Comparison of ENCODE assay signal across 8 mouse cellular contexts in genomic region chr2:4614276-4614929, GRCm38 (mm10). TPM values are rescaled to one million over a fixed set of nuclear protein-coding genes. Genes with fewer than 3 reads are reported as not detected.
DNase-seq lines count a peak whose midpoint lies in the region; ATAC-seq and TF ChIP-seq lines count a peak whose summit lies in the region.
"Not testable (repeated sequence)": the region's sequence is repeated elsewhere in the genome, so short reads cannot be mapped to it uniquely, and the experiment has no call there.

No protein-coding gene starts in this region.

- peak; percentile 60 for DNase-seq in brain, embryonic 14.5 days (ENCODE audit: low read depth)
- DNase-seq in forebrain, embryonic 14.5 days (ENCODE audit: low spot score), result peak; percentile 42
- DNase-seq in hindbrain, embryonic 14.5 days (ENCODE audit: low spot score), result not testable (repeated sequence)
- peak; percentile 40 for DNase-seq in kidney, adult 11 months
- peak; percentile 34 for DNase-seq in kidney, postnatal 10 days

- not testable (repeated sequence) for H3K9ac ChIP-seq in forebrain, embryonic 14.5 days (ENCODE audit: low read length); heart, embryonic 12.5 days; hindbrain, embryonic 14.5 days; lung, embryonic 16.5 days (ENCODE audit: low read length); stomach, embryonic 15.5 days

- not testable (repeated sequence) for H3K9me3 ChIP-seq in forebrain, embryonic 14.5 days (replicated peaks; ENCODE audit: control insufficient read depth, low read length); heart, embryonic 12.5 days (replicated peaks); hindbrain, embryonic 14.5 days (ENCODE audit: control insufficient read depth, low read length); lung, embryonic 16.5 days (ENCODE audit: control insufficient read depth, low read length); stomach, embryonic 15.5 days

- not testable (repeated sequence) for H3K4me1 ChIP-seq in forebrain, embryonic 14.5 days (ENCODE audit: control insufficient read depth, insufficient read depth, low read length); heart, embryonic 12.5 days (replicated peaks); hindbrain, embryonic 14.5 days (replicated peaks; ENCODE audit: control insufficient read depth, insufficient read depth, low read length); lung, embryonic 16.5 days (replicated peaks; ENCODE audit: control insufficient read depth, insufficient read depth, low read length); stomach, embryonic 15.5 days

- not testable (repeated sequence) for H3K27ac ChIP-seq in forebrain, embryonic 14.5 days (ENCODE audit: low read depth, low read length); heart, embryonic 12.5 days (ENCODE audit: poor library complexity, severe bottlenecking); hindbrain, embryonic 14.5 days; stomach, embryonic 15.5 days
- H3K27ac ChIP-seq in lung, embryonic 16.5 days (ENCODE audit: low read length), result peak overlapping the region; percentile 68

- H3K4me3 ChIP-seq in forebrain, embryonic 14.5 days (ENCODE audit: low read depth, low read length); heart, embryonic 12.5 days; hindbrain, embryonic 14.5 days (replicated peaks; ENCODE audit: low read length); lung, embryonic 16.5 days (ENCODE audit: low read length); stomach, embryonic 15.5 days (replicated peaks): not testable (repeated sequence)

- H3K27me3 ChIP-seq in forebrain, embryonic 14.5 days (replicated peaks; ENCODE audit: control insufficient read depth, insufficient read depth, low read length); heart, embryonic 12.5 days (replicated peaks); hindbrain, embryonic 14.5 days (ENCODE audit: control insufficient read depth, insufficient read depth, low read length); lung, embryonic 16.5 days (ENCODE audit: control insufficient read depth, insufficient read depth, low read depth, low read length); stomach, embryonic 15.5 days (replicated peaks): not testable (repeated sequence)

- 46% methylated on average over 6 of the region's 6 CpGs for WGBS in forebrain, embryonic 14.5 days
- WGBS in heart, embryonic 12.5 days, result 35% methylated on average over 6 of the region's 6 CpGs
- WGBS in hindbrain, embryonic 14.5 days, result 57% methylated on average over 6 of the region's 6 CpGs
- WGBS in lung, embryonic 16.5 days, result 50% methylated on average over 6 of the region's 6 CpGs
- 51% methylated on average over 6 of the region's 6 CpGs for WGBS in stomach, embryonic 15.5 days

- not testable (repeated sequence) for TF ChIP-seq POLR2A in brain, embryonic 14.5 days (IDR thresholded peaks at IDR 0.05; ENCODE audit: borderline replicate concordance, extremely low read depth, insufficient read depth, insufficient read length, poor library complexity, severe bottlenecking)

- not testable (repeated sequence) for TF ChIP-seq CTCF in brain, embryonic 14.5 days (IDR thresholded peaks at IDR 0.05; ENCODE audit: borderline replicate concordance, extremely low read depth, insufficient read depth, insufficient read length)

- H3K4me2 ChIP-seq in forebrain, embryonic 14.5 days (ENCODE audit: low read length); heart, embryonic 12.5 days; hindbrain, embryonic 14.5 days (replicated peaks); lung, embryonic 16.5 days (ENCODE audit: low read depth, low read length); stomach, embryonic 15.5 days: not testable (repeated sequence)

- ATAC-seq in forebrain, embryonic 14.5 days, result peak; percentile 80
- peak; percentile 48; the same call in 1 of the 2 replicates for ATAC-seq in heart, embryonic 12.5 days (ENCODE audit: insufficient number of reproducible peaks, low FRiP score)
- peak; percentile 21; the same call in 1 of the 2 replicates for ATAC-seq in hindbrain, embryonic 14.5 days (ENCODE audit: low FRiP score)
- ATAC-seq in lung, embryonic 16.5 days (ENCODE audit: low read depth), result peak; percentile 52
- peak; percentile 18; the same call in 1 of the 2 replicates for ATAC-seq in stomach, embryonic 15.5 days (ENCODE audit: insufficient read depth, low FRiP score, low read depth)

- H3K36me3 ChIP-seq in forebrain, embryonic 14.5 days (ENCODE audit: control insufficient read depth, insufficient read depth, low read length), result peaks cover 47% of the 10 kb centered on the region
- H3K36me3 ChIP-seq in heart, embryonic 12.5 days, result peaks cover 38% of the 10 kb centered on the region
- peaks cover 60% of the 10 kb centered on the region for H3K36me3 ChIP-seq in hindbrain, embryonic 14.5 days (replicated peaks; ENCODE audit: control insufficient read depth, insufficient read depth)
- H3K36me3 ChIP-seq in lung, embryonic 16.5 days (ENCODE audit: control insufficient read depth, insufficient read depth, low read length), result peaks cover 31% of the 10 kb centered on the region
- not testable (repeated sequence) for H3K36me3 ChIP-seq in stomach, embryonic 15.5 days

RNA-seq across cellular contexts. Expression of gene Prpf18, which starts 37.5 kb away (rescaled TPM):
- polyA plus RNA-seq in brain, embryonic 14.5 days (2012; rRNA removed), result 37.2 and 40.7 TPM in 2 replicates
- polyA plus RNA-seq in forebrain, embryonic 14.5 days (2014; fragmentation: Nextera tagmentation; extraction: Ambion mirVana), result 46.8 and 53.1 TPM in 2 replicates
- 35.7 and 36.1 TPM in 2 replicates for polyA plus RNA-seq in heart, embryonic 12.5 days (2016; fragmentation: Nextera tagmentation; extraction: Ambion mirVana)
- polyA plus RNA-seq in hindbrain, embryonic 14.5 days (2014; fragmentation: Nextera tagmentation; extraction: Ambion mirVana), result 39.5 and 44.1 TPM in 2 replicates
- 47.7 and 47.9 TPM in 2 replicates for polyA plus RNA-seq in lung, embryonic 16.5 days (2015; fragmentation: Nextera tagmentation; extraction: Ambion mirVana)
- polyA plus RNA-seq in stomach, embryonic 15.5 days (2015; fragmentation: Nextera tagmentation; extraction: Ambion mirVana), result 32.2 and 32.5 TPM in 2 replicates

Comparison
In these comparisons a context has a peak if more than half of its experiments do, and no peak if none do; other contexts are left out.
1. ATAC-seq: peak in every context shown above with its lines; median percentile 80 in forebrain, embryonic 14.5 days; 52 in lung, embryonic 16.5 days; 48 in heart, embryonic 12.5 days; 21 in hindbrain, embryonic 14.5 days; 18 in stomach, embryonic 15.5 days.